8 mouse cellular contexts compared by ENCODE assay signal in genomic region chr2:24919839-24920175, GRCm38 (mm10). TPM values are rescaled to one million over a fixed set of nuclear protein-coding genes. Genes with fewer than 3 reads are reported as not detected.
DNase-seq lines count a peak whose midpoint lies in the region; ATAC-seq and TF ChIP-seq lines count a peak whose summit lies in the region.

No protein-coding gene starts in this region.

- peak overlapping the region; percentile 77 to 80 for H3K4me3 ChIP-seq in heart, embryonic 14.5 days (ENCODE audit: control insufficient read depth in 1 of 2, insufficient read depth in 1 of 2, low read depth in 1 of 2, low read length in 2 of 2)
- peak overlapping the region; percentile 98 for H3K4me3 ChIP-seq in hindbrain, embryonic 12.5 days
- peak overlapping the region; percentile 96 for H3K4me3 ChIP-seq in midbrain, embryonic 10.5 days

- in situ Hi-C loops in Patski (cut with MboI; ENCODE audit: low pct_unique_long_range_greater_than_20kb), result no loop called here

- H3K27ac ChIP-seq in heart, embryonic 14.5 days (replicated peaks in 1 of 2; ENCODE audit: control insufficient read depth in 1 of 2, insufficient read depth in 1 of 2, low read depth in 2 of 2, low read length in 2 of 2), result peak overlapping the region; percentile 66 to 80
- peak overlapping the region; percentile 98 for H3K27ac ChIP-seq in hindbrain, embryonic 12.5 days
- H3K27ac ChIP-seq in midbrain, embryonic 10.5 days (replicated peaks), result peak overlapping the region; percentile 99

- H3K27me3 ChIP-seq in heart, embryonic 14.5 days (ENCODE audit: control insufficient read depth, insufficient read depth, low read length), result no peaks in the 10 kb centered on the region
- no peaks in the 10 kb centered on the region for H3K27me3 ChIP-seq in Patski
- H3K27me3 ChIP-seq in hindbrain, embryonic 12.5 days, result no peaks in the 10 kb centered on the region
- H3K27me3 ChIP-seq in midbrain, embryonic 10.5 days (ENCODE audit: low read depth, poor library complexity, severe bottlenecking), result no peaks in the 10 kb centered on the region

- no peaks in the 10 kb centered on the region for H3K36me3 ChIP-seq in heart, embryonic 14.5 days (ENCODE audit: control insufficient read depth, insufficient read depth, low read length)
- H3K36me3 ChIP-seq in hindbrain, embryonic 12.5 days, result no peaks in the 10 kb centered on the region
- H3K36me3 ChIP-seq in midbrain, embryonic 10.5 days, result peaks cover 3% of the 10 kb centered on the region; the same call in 1 of the 2 replicates

- no peak for DNase-seq in heart, postnatal 25 days (ENCODE audit: low spot score)
- no peak for DNase-seq in Patski (ENCODE audit: low read depth, low spot score)
- DNase-seq in midbrain, embryonic 10.5 days (ENCODE audit: low spot score), result no peak
- DNase-seq in spleen, postnatal 4 days (ENCODE audit: low spot score in 2 of 2), result no peak
- DNase-seq in cerebellum, adult 8-10 months, result no peak
- DNase-seq in spleen, postnatal 36 days (ENCODE audit: low spot score in 2 of 2), result no peak

- TF ChIP-seq CTCF in Patski (IDR thresholded peaks at IDR 0.05), result no peak

- 9% methylated on average over 8 of the region's 8 CpGs for WGBS in heart, embryonic 14.5 days
- WGBS in hindbrain, embryonic 12.5 days, result 10% methylated on average over 8 of the region's 8 CpGs
- 10% methylated on average over 8 of the region's 8 CpGs for WGBS in midbrain, embryonic 10.5 days

- H3K4me1 ChIP-seq in heart, embryonic 14.5 days (ENCODE audit: control insufficient read depth in 2 of 2, insufficient read depth in 2 of 2, low read length in 2 of 2), result peaks cover 2 to 12% of the 10 kb centered on the region in 2 experiments; a peak in 3 of 4 replicates
- peaks cover 13% of the 10 kb centered on the region for H3K4me1 ChIP-seq in hindbrain, embryonic 12.5 days
- peaks cover 12% of the 10 kb centered on the region for H3K4me1 ChIP-seq in midbrain, embryonic 10.5 days

- H3K4me2 ChIP-seq in heart, embryonic 14.5 days (ENCODE audit: low read length), result peak overlapping the region; percentile 73
- peak overlapping the region; percentile 81 for H3K4me2 ChIP-seq in hindbrain, embryonic 12.5 days (replicated peaks)

- ATAC-seq in heart, embryonic 14.5 days (ENCODE audit: insufficient number of reproducible peaks, insufficient read depth, low FRiP score, low read depth), result no peak
- ATAC-seq in Patski, result peak; percentile 24
- ATAC-seq in hindbrain, embryonic 12.5 days (ENCODE audit: low FRiP score), result peak; percentile 67

- no peaks in the 10 kb centered on the region for H3K9me3 ChIP-seq in heart, embryonic 14.5 days (ENCODE audit: control insufficient read depth, low read length)
- no peaks in the 10 kb centered on the region for H3K9me3 ChIP-seq in hindbrain, embryonic 12.5 days (replicated peaks)
- H3K9me3 ChIP-seq in midbrain, embryonic 10.5 days (replicated peaks), result no peaks in the 10 kb centered on the region

- POLR2A ChIA-PET in Patski (lab: Charles Lee), result interaction anchor here (1.0 to 1.5 kb wide), 4 partner anchors 8 to 30 kb away, joined by 3 to 6 read pairs (median 4); partner anchors contain the start of gene Zmynd19

- H3K9ac ChIP-seq in heart, embryonic 14.5 days (ENCODE audit: low read length), result peak overlapping the region; percentile 93
- peak overlapping the region; percentile 99 for H3K9ac ChIP-seq in hindbrain, embryonic 12.5 days

- CTCF ChIA-PET in Patski (lab: Charles Lee), result interaction anchor here (0.9 kb wide), 1 partner anchor 43 kb away, joined by 3 read pairs; no protein-coding TSS in a partner anchor

- intact Hi-C loops in heart, postnatal 25 days (cut with DNase I), result no loop called here

RNA-seq across cellular contexts. Expression of gene Ehmt1, which starts 0.4 kb away (rescaled TPM):
- polyA plus RNA-seq in heart, embryonic 14.5 days (2014; fragmentation: Nextera tagmentation; extraction: Ambion mirVana), result 49.7 and 53.4 TPM in 2 replicates
- 10 to 100 TPM; 31.6 to 36.5 TPM for total RNA-seq in heart, postnatal 25 days (2021)
- 43.4 TPM for polyA plus RNA-seq in Patski (2021)
- 126 and 134 TPM in 2 replicates for polyA plus RNA-seq in hindbrain, embryonic 12.5 days (2016; fragmentation: Nextera tagmentation; extraction: Ambion mirVana)
- 137 and 151 TPM in 2 replicates for polyA plus RNA-seq in midbrain, embryonic 10.5 days (2016; fragmentation: Nextera tagmentation; extraction: Ambion mirVana)

RNA-seq across cellular contexts. Expression of gene Arrdc1, which starts 15.2 kb away (rescaled TPM):
- polyA plus RNA-seq in heart, embryonic 14.5 days (2014; fragmentation: Nextera tagmentation; extraction: Ambion mirVana), result 11.9 and 13.8 TPM in 2 replicates
- total RNA-seq in heart, postnatal 25 days (2021), result 1 to 10 TPM; 5.3 to 6.6 TPM
- 36.4 TPM for polyA plus RNA-seq in Patski (2021)
- 20.0 and 21.9 TPM in 2 replicates for polyA plus RNA-seq in hindbrain, embryonic 12.5 days (2016; fragmentation: Nextera tagmentation; extraction: Ambion mirVana)
- polyA plus RNA-seq in midbrain, embryonic 10.5 days (2016; fragmentation: Nextera tagmentation; extraction: Ambion mirVana), result 16.0 and 16.2 TPM in 2 replicates

RNA-seq across cellular contexts. Expression of gene Zmynd19, which starts 29.8 kb away (rescaled TPM):
- 10.6 and 11.0 TPM in 2 replicates for polyA plus RNA-seq in heart, embryonic 14.5 days (2014; fragmentation: Nextera tagmentation; extraction: Ambion mirVana)
- 10 to 100 TPM; 16.7 to 16.8 TPM for total RNA-seq in heart, postnatal 25 days (2021)
- 31.1 TPM for polyA plus RNA-seq in Patski (2021)
- polyA plus RNA-seq in hindbrain, embryonic 12.5 days (2016; fragmentation: Nextera tagmentation; extraction: Ambion mirVana), result 19.7 and 20.7 TPM in 2 replicates
- polyA plus RNA-seq in midbrain, embryonic 10.5 days (2016; fragmentation: Nextera tagmentation; extraction: Ambion mirVana), result 22.8 and 23.2 TPM in 2 replicates

RNA-seq across cellular contexts. Expression of gene Dph7, which starts 42.4 kb away (rescaled TPM):
- polyA plus RNA-seq in heart, embryonic 14.5 days (2014; fragmentation: Nextera tagmentation; extraction: Ambion mirVana), result 15.9 and 19.3 TPM in 2 replicates
- total RNA-seq in heart, postnatal 25 days (2021), result 1 to 10 TPM; 3.3 to 4.0 TPM
- 22.1 TPM for polyA plus RNA-seq in Patski (2021)
- polyA plus RNA-seq in hindbrain, embryonic 12.5 days (2016; fragmentation: Nextera tagmentation; extraction: Ambion mirVana), result 28.5 and 29.9 TPM in 2 replicates
- 33.9 and 36.3 TPM in 2 replicates for polyA plus RNA-seq in midbrain, embryonic 10.5 days (2016; fragmentation: Nextera tagmentation; extraction: Ambion mirVana)

RNA-seq across cellular contexts. Expression of gene Mrpl41, which starts 55.1 kb away (rescaled TPM):
- 137 and 139 TPM in 2 replicates for polyA plus RNA-seq in heart, embryonic 14.5 days (2014; fragmentation: Nextera tagmentation; extraction: Ambion mirVana)
- total RNA-seq in heart, postnatal 25 days (2021), result 100 to 1,000 TPM in 1 of 2 experiments, 10 to 100 TPM in 1; 98.7 to 101 TPM
- 47.6 TPM for polyA plus RNA-seq in Patski (2021)
- polyA plus RNA-seq in hindbrain, embryonic 12.5 days (2016; fragmentation: Nextera tagmentation; extraction: Ambion mirVana), result 141 and 148 TPM in 2 replicates
- polyA plus RNA-seq in midbrain, embryonic 10.5 days (2016; fragmentation: Nextera tagmentation; extraction: Ambion mirVana), result 139 and 143 TPM in 2 replicates
